ENCODE assay signal across 8 mouse cellular contexts in the genomic region with DNA sequence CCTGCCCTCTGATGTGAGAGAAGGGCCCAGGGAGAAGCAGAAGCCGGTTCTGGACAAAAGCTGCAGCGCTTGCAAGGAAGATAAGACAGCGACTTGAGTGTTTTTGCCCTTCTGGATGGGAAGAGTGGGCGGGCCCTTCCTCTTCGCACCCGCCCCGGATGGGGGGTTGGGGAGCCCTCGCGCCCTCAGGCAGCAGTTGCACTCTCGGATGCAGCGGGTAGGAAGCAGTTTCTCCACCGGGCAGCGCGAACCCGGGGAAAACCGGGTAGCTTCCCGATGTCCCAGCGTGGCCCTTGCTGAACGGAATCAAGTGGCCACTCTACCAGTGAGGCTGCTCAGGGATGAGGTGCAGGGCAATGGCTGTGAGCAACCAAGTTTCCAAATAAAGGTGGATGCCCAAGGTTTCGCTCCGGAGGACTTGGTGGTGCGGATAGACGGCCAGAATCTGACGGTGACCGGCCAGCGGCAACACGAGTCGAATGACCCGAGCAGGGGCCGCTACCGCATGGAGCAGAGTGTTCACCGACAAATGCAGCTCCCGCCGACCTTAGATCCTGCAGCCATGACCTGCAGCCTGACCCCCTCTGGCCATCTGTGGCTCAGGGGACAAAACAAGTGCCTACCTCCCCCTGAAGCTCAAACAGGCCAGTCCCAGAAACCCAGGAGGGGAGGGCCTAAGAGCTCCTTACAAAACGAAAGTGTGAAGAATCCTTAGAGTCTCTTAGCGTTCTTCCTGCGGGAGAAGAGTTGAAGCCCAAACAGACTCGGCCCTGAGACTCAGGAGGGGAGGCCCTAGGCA. TPM values are rescaled to one million over a fixed set of nuclear protein-coding genes. Genes with fewer than 3 reads are reported as not detected.
DNase-seq lines count a peak whose midpoint lies in the region; ATAC-seq and TF ChIP-seq lines count a peak whose summit lies in the region.

Gene Hspb9, plus strand, starts transcription at position 116 of the 799 bp plus-strand sequence.

- no peak for TF ChIP-seq CTCF in olfactory bulb, adult 2 months (IDR thresholded peaks at IDR 0.05; ENCODE audit: insufficient read depth, low read depth, low read length)

- WGBS in embryonic facial prominence, embryonic 13.5 days = 4% methylated on average over 38 of the region's 38 CpGs
- WGBS in heart, embryonic 14.5 days = 5% methylated on average over 38 of the region's 38 CpGs
- 5% methylated on average over 38 of the region's 38 CpGs for WGBS in kidney, embryonic 16.5 days
- 17% methylated on average over 38 of the region's 38 CpGs for WGBS in olfactory bulb, adult 2 months

- peak; percentile 52; the same call in 1 of the 2 replicates for TF ChIP-seq POLR2A in olfactory bulb, adult 2 months (IDR thresholded peaks at IDR 0.05; ENCODE audit: insufficient read depth, low read depth, low read length)

- ATAC-seq in embryonic facial prominence, embryonic 13.5 days (ENCODE audit: insufficient number of reproducible peaks, insufficient read depth, low FRiP score, low TSS enrichment, low read depth) = no peak
- ATAC-seq in heart, embryonic 14.5 days (ENCODE audit: insufficient number of reproducible peaks, insufficient read depth, low FRiP score, low read depth) = 0 out of 2 replicates have a peak, but pooled peaks have one; percentile 8
- ATAC-seq in kidney, embryonic 16.5 days (ENCODE audit: low FRiP score, low TSS enrichment) = peak; percentile 8; the same call in 1 of the 2 replicates

- H3K4me2 ChIP-seq in embryonic facial prominence, embryonic 13.5 days = peak within 1 kb of the TSS; percentile 69
- H3K4me2 ChIP-seq in heart, embryonic 14.5 days (ENCODE audit: low read length) = peak within 1 kb of the TSS; percentile 68
- H3K4me2 ChIP-seq in kidney, embryonic 16.5 days (replicated peaks; ENCODE audit: low read depth, low read length) = peak within 1 kb of the TSS; percentile 55

- H3K9me3 ChIP-seq in embryonic facial prominence, embryonic 13.5 days = no peaks in the 10 kb centered on the region
- no peaks in the 10 kb centered on the region for H3K9me3 ChIP-seq in heart, embryonic 14.5 days (ENCODE audit: control insufficient read depth, low read length)
- H3K9me3 ChIP-seq in kidney, embryonic 16.5 days (ENCODE audit: low read length) = no peaks in the 10 kb centered on the region

- peaks cover 59% of the 10 kb centered on the region for H3K36me3 ChIP-seq in embryonic facial prominence, embryonic 13.5 days
- H3K36me3 ChIP-seq in heart, embryonic 14.5 days (ENCODE audit: control insufficient read depth, insufficient read depth, low read length) = peaks cover 60% of the 10 kb centered on the region
- peaks cover 42% of the 10 kb centered on the region for H3K36me3 ChIP-seq in kidney, embryonic 16.5 days (ENCODE audit: insufficient read depth, low read length)

- peak; percentile 63 to 66 for DNase-seq in B cell, adult 2 months
- peak; percentile 92 for DNase-seq in R1 (ENCODE audit: low read depth, low spot score)
- peak; percentile 88 for DNase-seq in lung, postnatal 10 days
- DNase-seq in thymus, postnatal 14 days = peak; percentile 93

- H3K9ac ChIP-seq in embryonic facial prominence, embryonic 13.5 days = peak within 1 kb of the TSS; percentile 70
- H3K9ac ChIP-seq in heart, embryonic 14.5 days (ENCODE audit: low read length) = peak within 1 kb of the TSS; percentile 65
- H3K9ac ChIP-seq in kidney, embryonic 16.5 days (replicated peaks; ENCODE audit: low read length) = peak within 1 kb of the TSS; percentile 58

- peak within 1 kb of the TSS; percentile 80 for H3K27ac ChIP-seq in embryonic facial prominence, embryonic 13.5 days
- H3K27ac ChIP-seq in heart, embryonic 14.5 days (replicated peaks in 1 of 2; ENCODE audit: control insufficient read depth in 1 of 2, insufficient read depth in 1 of 2, low read depth in 2 of 2, low read length in 2 of 2) = peak within 1 kb of the TSS; percentile 61 to 72
- peak within 1 kb of the TSS; percentile 48 for H3K27ac ChIP-seq in kidney, embryonic 16.5 days (ENCODE audit: low read length)
- H3K27ac ChIP-seq in olfactory bulb, adult 2 months (ENCODE audit: insufficient read depth, low read depth, low read length) = peak within 1 kb of the TSS; percentile 76

- no peaks in the 10 kb centered on the region for H3K27me3 ChIP-seq in embryonic facial prominence, embryonic 13.5 days
- no peaks in the 10 kb centered on the region for H3K27me3 ChIP-seq in heart, embryonic 14.5 days (ENCODE audit: control insufficient read depth, insufficient read depth, low read length)
- no peaks in the 10 kb centered on the region for H3K27me3 ChIP-seq in kidney, embryonic 16.5 days (ENCODE audit: insufficient read depth, low read length)

- peaks cover 32% of the 10 kb centered on the region for H3K4me1 ChIP-seq in embryonic facial prominence, embryonic 13.5 days
- peaks cover 19 to 25% of the 10 kb centered on the region in 2 experiments for H3K4me1 ChIP-seq in heart, embryonic 14.5 days (ENCODE audit: control insufficient read depth in 2 of 2, insufficient read depth in 2 of 2, low read length in 2 of 2)
- peaks cover 29% of the 10 kb centered on the region for H3K4me1 ChIP-seq in kidney, embryonic 16.5 days (ENCODE audit: insufficient read depth, low read length)
- peaks cover 42% of the 10 kb centered on the region for H3K4me1 ChIP-seq in olfactory bulb, adult 2 months (ENCODE audit: control insufficient read depth, insufficient read depth, low read length)

- H3K4me3 ChIP-seq in embryonic facial prominence, embryonic 13.5 days = peak within 1 kb of the TSS; percentile 34
- H3K4me3 ChIP-seq in heart, embryonic 14.5 days (ENCODE audit: control insufficient read depth in 1 of 2, insufficient read depth in 1 of 2, low read depth in 1 of 2, low read length in 2 of 2) = peak within 1 kb of the TSS; percentile 27 to 33
- peak within 1 kb of the TSS; percentile 31 for H3K4me3 ChIP-seq in kidney, embryonic 16.5 days (ENCODE audit: low read length)
- peak within 1 kb of the TSS; percentile 26 for H3K4me3 ChIP-seq in olfactory bulb, adult 2 months (ENCODE audit: insufficient read depth, low read depth, low read length)

RNA-seq across cellular contexts. Expression of gene Hspb9, which starts in this region (rescaled TPM):
- polyA plus RNA-seq in embryonic facial prominence, embryonic 13.5 days (2015; fragmentation: Nextera tagmentation; extraction: Ambion mirVana) = 0.39 TPM in 1 of 2 replicates, not detected in the other
- not detected in 2 replicates for polyA plus RNA-seq in heart, embryonic 14.5 days (2014; fragmentation: Nextera tagmentation; extraction: Ambion mirVana)
- polyA plus RNA-seq in kidney, embryonic 16.5 days (2015; fragmentation: Nextera tagmentation; extraction: Ambion mirVana) = 0.33 TPM in 1 of 2 replicates, not detected in the other
- not detected in 2 replicates for polyA plus RNA-seq in olfactory bulb, adult 2 months (2012; ENCODE audit: insufficient read depth, insufficient read length, low replicate concordance, missing spikeins)

Comparison
In these comparisons a context has a peak if more than half of its experiments do, and no peak if none do; other contexts are left out.
1. Peak in ATAC-seq, H3K4me3 ChIP-seq, H3K27ac ChIP-seq, H3K9ac ChIP-seq and H3K4me2 ChIP-seq in heart, embryonic 14.5 days; RNA of the gene not detected or under 1 TPM.
2. Peak in ATAC-seq, H3K4me3 ChIP-seq, H3K27ac ChIP-seq, H3K9ac ChIP-seq and H3K4me2 ChIP-seq in kidney, embryonic 16.5 days; RNA of the gene not detected or under 1 TPM.